Mouse (Mus musculus) neural tube, embryonic 10.5 days (tissue): ENCODE measurements around the gene Olfr381.
"Not testable (repeated sequence)": the region's sequence is repeated elsewhere in the genome, so short reads cannot be mapped to it uniquely, and the experiment has no call there.

Experiments used
- DNase-seq: peaks from one replicate; pipeline ENCODE4 v3.0.0-alpha.2; 2017; ENCODE audit warnings: low spot score; ENCODE audit errors: extremely low spot score

The Olfr381 gene

DNA sequence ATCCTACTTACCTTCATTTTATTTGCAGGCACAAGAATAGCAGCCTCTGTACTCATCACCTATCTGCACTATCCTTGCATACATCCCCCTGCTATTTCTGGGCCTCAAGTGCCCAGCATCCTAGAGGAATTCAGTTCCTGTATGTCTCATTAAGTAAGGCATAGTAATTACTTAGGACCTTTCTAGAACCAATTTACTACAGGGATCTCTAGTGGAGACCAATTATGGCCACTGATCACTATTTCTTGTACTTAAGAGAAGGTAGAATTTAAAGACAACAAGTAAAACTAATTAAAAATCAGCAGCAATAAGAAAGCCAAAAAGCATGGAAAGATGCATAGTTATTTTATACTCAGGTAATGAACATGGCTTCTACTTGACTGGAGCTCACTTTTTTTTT lies at the start of gene Olfr381:
Gene Olfr381, minus strand, starts transcription at position 101 of the 400 bp plus-strand sequence.
- DNase-seq, result no peak

DNA sequence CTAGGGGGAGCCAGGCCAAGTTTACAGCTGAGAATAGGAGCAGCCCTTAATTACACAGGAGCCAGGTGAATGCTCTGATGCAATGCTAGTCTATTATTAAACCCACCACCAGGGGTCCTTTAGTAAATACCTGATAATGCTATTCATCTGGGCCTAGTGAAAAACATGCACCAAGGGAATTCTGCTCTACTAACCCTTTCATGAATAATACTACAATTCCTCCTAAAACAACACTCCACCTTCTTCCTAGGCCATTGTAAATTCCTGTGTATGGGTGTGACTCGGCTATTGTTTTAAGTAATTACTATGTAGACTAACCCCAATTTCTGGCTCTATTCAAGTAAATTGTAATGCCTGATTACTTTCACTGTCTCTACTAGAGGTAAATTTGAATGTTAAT lies 37.6 kb upstream of the Olfr381 start:
- not testable (repeated sequence) for DNase-seq

DNA sequence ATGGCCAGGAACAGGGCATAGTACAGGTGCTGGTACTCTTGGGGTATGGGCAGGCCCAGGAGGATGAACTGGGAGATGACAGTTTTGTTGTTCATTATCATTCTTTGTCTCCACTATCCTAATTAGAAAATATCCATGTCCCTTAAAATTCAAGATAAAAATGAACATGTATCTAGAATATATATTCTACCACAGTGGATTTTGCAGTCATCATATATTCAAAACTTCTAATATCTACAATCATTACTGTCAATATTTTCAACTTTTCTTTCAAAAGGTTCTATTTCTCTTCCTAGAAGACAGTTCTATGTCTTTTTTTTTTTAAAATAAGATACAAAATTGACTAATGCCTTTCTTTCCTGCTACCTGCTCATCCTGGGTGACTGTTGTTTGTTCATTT lies 25.7 kb upstream of the Olfr381 start, which contains the start of gene Olfr382:
Gene Olfr382, minus strand, starts transcription at position 101 of the 400 bp plus-strand sequence.
- DNase-seq, result no peak

DNA sequence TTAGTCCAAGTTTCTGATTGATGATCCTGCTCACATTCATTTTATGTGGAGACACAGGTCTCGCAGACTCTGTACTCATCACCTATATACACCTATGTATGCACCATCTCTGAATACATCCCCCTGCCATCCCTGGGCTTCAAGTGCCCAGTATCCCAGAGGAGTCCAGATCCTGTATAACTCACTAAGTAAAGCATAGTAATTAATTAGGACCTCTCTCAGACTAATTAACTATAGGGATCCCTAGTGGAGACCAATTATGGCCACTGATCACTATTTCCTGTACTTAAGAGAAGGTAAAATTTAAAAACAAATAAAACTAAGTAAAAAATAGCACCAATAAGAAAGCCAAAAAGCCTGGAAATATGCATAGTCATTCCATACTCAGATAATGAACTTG lies 34.0 kb downstream of the Olfr381 start, which contains the start of gene Olfr380:
Gene Olfr380, minus strand, starts transcription at position 101 of the 400 bp plus-strand sequence.
- DNase-seq, result no peak
